Mouse (Mus musculus) olfactory bulb, adult 2 months (tissue): ENCODE results near the gene Iqcg. TPM values are rescaled to one million over a fixed set of nuclear protein-coding genes. Genes with fewer than 3 reads are reported as not detected.
"Not testable (repeated sequence)": the region's sequence is repeated elsewhere in the genome, so short reads cannot be mapped to it uniquely, and the experiment has no call there.

Source experiments
- H3K27ac ChIP-seq: fragments of 200-500 bp; 2 replicates; pipeline ENCODE4 v1.5.1; 2012; ENCODE audit warnings: low read depth, low read length; ENCODE audit not compliant: insufficient read depth
- H3K4me1 ChIP-seq: fragments of 200-500 bp; 2 replicates; pipeline ENCODE4 v1.6.1; 2012; ENCODE audit warnings: low read length; ENCODE audit not compliant: control insufficient read depth, insufficient read depth
- H3K4me3 ChIP-seq: fragments of 200-500 bp; 2 replicates; pipeline ENCODE4 v1.5.1; 2012; ENCODE audit warnings: mild to moderate bottlenecking, low read depth, low read length, moderate library complexity; ENCODE audit not compliant: insufficient read depth
- CTCF ChIP-seq: fragments of 200-500 bp; IDR thresholded peaks from 2 replicates; pipeline ENCODE4 v1.5.1; 2012; ENCODE audit warnings: low read depth, mild to moderate bottlenecking, low read length, moderate library complexity; ENCODE audit not compliant: insufficient read depth
- POLR2A ChIP-seq: fragments of 200-500 bp; IDR thresholded peaks from 2 replicates; pipeline ENCODE4 v1.6.1; 2012; ENCODE audit warnings: mild to moderate bottlenecking, low read depth, low read length, moderate library complexity; ENCODE audit not compliant: insufficient read depth
- WGBS: fragments of 180-500 bp; shearing (Covaris S2); methylation state at CpG from one replicate; pipeline ENCODE4 v1.1.7; 2018; 5-methylcytosine and 5-hydroxymethylcytosine counted together
- polyA plus RNA-seq: library from polyadenylated mRNA; stranded (reverse); fragments of >200 nt; gene quantifications from 2 replicates; pipeline ENCODE4 v1.2.4, GENCODE M21; 2012; ENCODE audit warnings: low replicate concordance; ENCODE audit not compliant: missing spikeins, insufficient read depth, insufficient read length

Iqcg gene
- polyA plus RNA-seq, 1 experiment: not detected

- TF ChIP-seq POLR2A: no peak
- no peak for TF ChIP-seq CTCF
- Histone ChIP-seq H3K4me3 (no peak overlapping the region), H3K4me1 (peaks cover 4% of the 10 kb centered on the region; the same call in 1 of the 2 replicates), H3K27ac (no peak overlapping the region)
- 88% methylated on average over 16 of the region's 16 CpGs for WGBS
Observed at GRCm38 (mm10) chr16:33058033-33058432, 2.0 kb upstream of the Iqcg start.

DNA sequence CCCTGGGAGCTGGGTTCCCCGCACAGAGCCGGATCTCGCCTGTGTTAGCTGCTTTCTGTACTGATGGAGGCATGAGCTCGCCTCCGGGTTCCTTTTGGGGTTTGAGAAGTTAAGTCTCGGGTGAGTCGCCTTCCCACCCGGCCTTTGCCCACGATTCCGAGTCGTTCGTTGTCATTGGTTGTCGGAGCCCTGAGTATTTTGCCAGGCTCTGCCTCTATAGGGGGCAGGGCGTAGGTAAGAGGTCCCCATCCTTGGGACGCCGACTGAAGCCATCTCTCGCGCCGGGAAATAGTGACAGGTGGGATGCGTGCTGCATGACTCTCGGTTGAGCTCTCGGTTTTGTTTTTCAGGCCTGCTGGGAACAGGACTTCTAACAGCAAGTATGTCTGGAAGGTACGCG, 768 bp upstream of the Iqcg start:
- no peak for TF ChIP-seq CTCF
- Histone ChIP-seq H3K4me3 (peak overlapping the region; percentile 67), H3K4me1 (peaks cover 4% of the 10 kb centered on the region; the same call in 1 of the 2 replicates), H3K27ac (peak overlapping the region; percentile 98; the same call in 1 of the 2 replicates)
- 0% methylated on average over 24 of the region's 24 CpGs for WGBS

DNA sequence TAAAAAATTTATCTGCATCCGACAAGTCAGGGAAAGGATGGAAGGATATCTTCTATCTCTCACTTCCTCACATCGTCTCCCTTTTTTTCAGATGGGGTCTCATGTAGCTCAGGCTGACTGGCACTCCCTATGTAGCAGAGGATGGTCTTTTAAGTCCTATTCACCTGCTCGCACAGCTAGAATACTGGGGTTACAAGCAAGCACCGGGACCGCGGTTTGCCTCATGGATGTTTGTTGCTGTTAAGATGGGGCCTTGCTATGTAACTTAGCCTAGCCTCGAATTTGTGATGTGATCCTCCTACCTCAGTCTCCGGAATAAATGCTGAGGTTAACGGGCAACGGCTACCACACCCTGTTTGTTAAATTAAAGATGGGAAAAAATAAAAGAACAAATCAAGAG, 363 bp downstream of the Iqcg start:
- TF ChIP-seq POLR2A (no peak), CTCF (no peak)
- WGBS: 10% methylated on average over 10 of the region's 10 CpGs
- peak overlapping the region; percentile 67 for H3K4me3 ChIP-seq
- H3K27ac ChIP-seq: no peak overlapping the region
- peaks cover 4% of the 10 kb centered on the region; the same call in 1 of the 2 replicates for H3K4me1 ChIP-seq

- WGBS: 85% methylated on average over 2 of the region's 2 CpGs
Observed at GRCm38 (mm10) chr16:33054927-33055326, 1.1 kb downstream of the Iqcg start.

GRCm38 (mm10) chr16:33053141-33053540, 2.9 kb downstream of the Iqcg start:
- 65% methylated on average over 5 of the region's 5 CpGs for WGBS
- Histone ChIP-seq H3K4me3 (no peak overlapping the region), H3K4me1 (peaks cover 3% of the 10 kb centered on the region; the same call in 1 of the 2 replicates), H3K27ac (no peak overlapping the region)
- TF ChIP-seq CTCF (no peak), POLR2A (no peak)

More at GRCm38 (mm10) chr16:33054927-33055326, 1.1 kb downstream of the Iqcg start:
- H3K27ac ChIP-seq, H3K4me1 ChIP-seq, H3K4me3 ChIP-seq: not testable (repeated sequence)

- H3K4me1 ChIP-seq: no peaks in the 10 kb centered on the region
- WGBS: 93% methylated on average over 16 of the region's 16 CpGs
- no peak overlapping the region for H3K4me3 ChIP-seq
- H3K27ac ChIP-seq: no peak overlapping the region
- TF ChIP-seq CTCF (no peak), POLR2A (no peak)
Observed at GRCm38 (mm10) chr16:33049809-33050208, 6.2 kb downstream of the Iqcg start.

DNA sequence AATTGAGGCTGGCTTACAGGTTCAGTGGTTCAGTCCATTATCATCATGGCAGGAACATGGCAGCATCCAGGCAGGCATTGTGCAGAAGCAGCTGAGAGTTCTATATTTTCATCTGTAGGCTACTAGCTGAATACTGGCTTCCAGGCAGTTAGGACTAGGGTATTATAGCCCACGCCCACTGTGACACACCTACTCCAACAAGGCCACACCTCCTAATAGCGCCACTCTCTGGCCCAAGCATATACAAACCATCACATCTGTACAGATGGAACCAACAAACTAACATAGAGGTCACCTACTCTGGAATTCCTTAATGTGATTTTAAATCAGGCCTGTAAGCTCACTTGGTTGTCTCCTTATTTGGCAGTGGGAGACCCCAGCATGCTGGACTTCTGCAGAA, 7.3 kb downstream of the Iqcg start:
- Histone ChIP-seq H3K4me1 (no peaks in the 10 kb centered on the region), H3K4me3 (no peak overlapping the region), H3K27ac (no peak overlapping the region)
- 76% methylated on average over 2 of the region's 2 CpGs for WGBS
- TF ChIP-seq POLR2A: no peak
- TF ChIP-seq CTCF: no peak

DNA sequence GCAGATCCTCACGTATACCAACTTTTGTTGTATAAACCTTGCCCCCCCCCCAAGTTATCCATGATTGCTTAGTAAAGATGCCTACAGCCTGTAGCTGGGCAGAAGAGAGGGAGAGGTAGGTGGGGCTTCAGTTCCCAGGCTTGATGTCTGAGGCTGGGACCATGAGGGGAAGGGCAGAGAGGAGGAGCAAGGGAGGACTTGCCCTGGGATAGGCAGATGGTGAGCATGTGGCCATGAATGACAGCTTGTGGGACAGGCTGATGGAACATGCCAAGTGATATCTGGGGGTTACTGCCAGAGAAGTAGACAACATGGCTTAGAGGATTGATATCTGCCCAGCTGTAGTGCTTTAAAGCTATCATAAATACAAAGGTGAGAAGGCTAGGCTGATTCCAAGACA, 8.0 kb downstream of the Iqcg start:
- Histone ChIP-seq H3K27ac (no peak overlapping the region), H3K4me1 (no peaks in the 10 kb centered on the region), H3K4me3 (no peak overlapping the region)
- TF ChIP-seq POLR2A: no peak
- TF ChIP-seq CTCF: no peak
- WGBS: 98% methylated on average over 1 of the region's 1 CpGs

- TF ChIP-seq POLR2A (no peak), CTCF (no peak)
- 77% methylated on average over 2 of the region's 2 CpGs for WGBS
- Histone ChIP-seq H3K4me1 (no peaks in the 10 kb centered on the region), H3K27ac (no peak overlapping the region), H3K4me3 (no peak overlapping the region)
Observed at GRCm38 (mm10) chr16:33043268-33043667, 12.8 kb downstream of the Iqcg start.

- H3K4me3 ChIP-seq: no peak overlapping the region
- no peak overlapping the region for H3K27ac ChIP-seq
- TF ChIP-seq CTCF (no peak), POLR2A (no peak)
- WGBS: 97% methylated on average over 1 of the region's 1 CpGs
- H3K4me1 ChIP-seq: no peaks in the 10 kb centered on the region
Observed at GRCm38 (mm10) chr16:33042682-33043081, 13.3 kb downstream of the Iqcg start.
